Mouse (Mus musculus) large intestine, adult 2 months (tissue): ENCODE results near the gene Tom1l1. TPM values are rescaled to one million over a fixed set of nuclear protein-coding genes. Genes with fewer than 3 reads are reported as not detected.

ENCODE experiments used
- DNase-seq: peaks from one replicate; pipeline ENCODE4 v3.0.0-alpha.2; 2012; ENCODE audit warnings: low read depth, low spot score
- WGBS: fragments of 180-500 bp; shearing (Covaris S2); methylation state at CpG from one replicate; pipeline ENCODE4 v1.1.7; 2018; 5-methylcytosine and 5-hydroxymethylcytosine counted together
- polyA plus RNA-seq: library from polyadenylated mRNA; depleted of rRNA; stranded (reverse); fragments of >200 nt; gene quantifications from 2 replicates; pipeline ENCODE4 v1.2.3, GENCODE M21; 2012; rRNA removed

Gene Tom1l1
- polyA plus RNA-seq, 1 experiment = 11.5 TPM

DNA sequence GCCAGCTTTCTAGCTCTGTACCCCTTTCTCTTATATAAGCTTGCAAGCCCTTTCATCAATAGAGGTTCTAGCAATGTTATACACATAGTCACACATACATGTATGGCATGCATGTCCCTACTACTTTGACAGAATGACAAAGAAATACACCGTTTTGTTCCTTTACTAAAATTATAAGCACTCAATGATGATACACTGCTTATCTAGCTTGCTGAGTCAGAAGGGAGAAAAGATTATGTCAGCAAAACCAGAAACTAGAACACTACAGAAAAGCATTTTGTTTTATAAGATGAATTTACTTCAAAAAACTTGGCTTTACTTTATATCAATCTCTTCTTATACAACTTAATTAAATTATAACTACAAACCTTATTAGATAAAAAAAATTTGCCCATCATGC, 63.0 kb downstream of the Tom1l1 start:
- WGBS = 66% methylated on average over 1 of the region's 1 CpGs
- no peak for DNase-seq

DNA sequence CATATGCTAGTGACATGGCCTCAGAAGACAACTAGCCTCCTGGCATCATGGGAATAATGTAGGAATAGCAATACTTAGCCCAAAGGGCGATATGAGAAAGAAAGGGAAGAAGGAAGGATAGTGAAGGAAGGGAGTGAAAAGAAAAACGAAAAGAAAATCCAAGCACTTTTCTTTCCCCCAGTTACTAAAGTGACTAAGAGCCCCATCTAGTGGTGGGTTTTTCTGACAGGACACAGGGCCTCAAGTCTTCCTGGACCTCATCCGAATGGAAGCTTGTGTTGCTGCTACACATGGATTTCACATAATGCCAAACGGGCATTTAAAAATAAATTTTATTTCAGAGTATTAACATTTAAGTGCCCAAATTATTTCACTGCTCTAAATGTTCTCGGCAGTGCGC, 64.7 kb downstream of the Tom1l1 start:
- peak; percentile 29 for DNase-seq
- 36% methylated on average over 6 of the region's 6 CpGs for WGBS

DNA sequence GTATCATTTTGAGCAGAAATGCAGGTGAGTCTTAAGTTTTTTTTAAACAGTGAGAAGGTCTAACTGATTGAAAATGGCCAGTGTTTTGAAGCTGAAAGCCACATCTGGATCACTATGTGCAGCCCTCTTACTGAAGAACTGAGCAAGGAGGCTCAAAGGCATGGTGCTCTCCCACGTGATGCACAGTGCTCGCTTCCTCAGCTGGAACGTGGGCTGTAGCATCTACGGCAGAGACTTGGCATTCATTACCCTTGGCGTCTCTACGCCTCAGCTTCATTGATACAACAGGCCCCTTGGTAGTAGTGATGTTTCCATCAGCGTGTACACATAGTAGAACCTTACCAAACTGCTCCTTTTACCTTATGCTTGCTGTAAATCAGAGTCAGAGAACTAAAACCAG, 65.7 kb downstream of the Tom1l1 start:
- 85% methylated on average over 7 of the region's 7 CpGs for WGBS
- DNase-seq = no peak

DNA sequence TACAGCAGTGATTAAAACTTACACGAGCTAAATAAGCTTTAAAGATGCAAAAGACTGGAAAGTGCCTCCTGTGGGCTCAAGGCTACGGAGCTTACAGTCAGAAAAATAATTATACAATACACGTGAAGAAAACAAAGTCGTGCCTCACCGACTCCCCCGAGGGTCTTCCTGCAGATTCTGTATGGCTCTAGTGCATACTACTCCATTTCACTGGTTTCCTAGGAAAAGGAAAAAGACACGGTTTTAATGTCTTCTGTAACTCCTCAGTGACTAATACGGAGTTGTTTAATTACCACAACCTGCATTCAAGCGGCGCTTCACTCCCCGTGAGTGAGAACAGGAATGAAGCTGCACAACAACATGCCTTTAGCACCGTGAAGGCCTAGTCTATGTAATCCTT, 66.1 kb downstream of the Tom1l1 start:
- 87% methylated on average over 12 of the region's 12 CpGs for WGBS

DNA sequence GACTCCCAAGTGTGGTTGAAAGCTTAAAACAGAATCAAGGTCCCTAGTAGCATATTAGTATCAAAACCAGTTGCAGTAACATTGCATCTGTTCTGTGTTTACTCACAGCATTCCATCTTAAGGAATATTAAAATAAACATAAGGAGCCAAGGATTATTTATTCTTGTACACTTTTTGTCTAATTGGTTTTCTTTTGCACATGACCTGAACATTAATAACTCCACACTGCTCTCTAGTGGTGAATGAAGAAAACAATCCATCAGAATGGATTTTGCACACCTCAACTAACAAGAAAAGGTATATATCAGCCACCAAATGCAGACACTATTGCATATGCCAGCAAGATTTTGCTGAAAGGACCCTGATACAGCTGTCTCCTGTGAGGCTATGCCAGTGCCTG, 71.7 kb downstream of the Tom1l1 start:
- peak; percentile 7 for DNase-seq

More for the DNA sequence above, 66.1 kb downstream of the Tom1l1 start:
- DNase-seq = no peak

DNA sequence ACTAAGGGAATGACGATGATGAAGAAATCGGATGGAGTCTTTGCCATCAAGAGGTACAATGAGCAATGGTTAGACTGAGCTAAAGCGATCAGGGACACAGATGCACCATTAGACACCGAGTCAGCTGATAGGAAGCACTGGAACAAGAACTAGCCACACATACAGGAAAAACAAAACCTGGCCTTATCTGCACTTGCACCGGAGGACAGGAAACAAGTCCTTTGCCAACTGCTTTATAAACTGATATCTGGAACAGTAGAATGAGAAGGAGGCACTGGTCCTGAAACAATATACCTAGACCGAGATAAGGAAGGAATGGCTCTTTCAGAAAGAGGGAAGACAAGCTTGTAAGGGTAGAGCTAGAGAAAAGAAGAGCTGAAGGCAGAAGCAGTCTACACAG, 73.4 kb downstream of the Tom1l1 start:
- WGBS = 69% methylated on average over 6 of the region's 6 CpGs
- no peak for DNase-seq

DNA sequence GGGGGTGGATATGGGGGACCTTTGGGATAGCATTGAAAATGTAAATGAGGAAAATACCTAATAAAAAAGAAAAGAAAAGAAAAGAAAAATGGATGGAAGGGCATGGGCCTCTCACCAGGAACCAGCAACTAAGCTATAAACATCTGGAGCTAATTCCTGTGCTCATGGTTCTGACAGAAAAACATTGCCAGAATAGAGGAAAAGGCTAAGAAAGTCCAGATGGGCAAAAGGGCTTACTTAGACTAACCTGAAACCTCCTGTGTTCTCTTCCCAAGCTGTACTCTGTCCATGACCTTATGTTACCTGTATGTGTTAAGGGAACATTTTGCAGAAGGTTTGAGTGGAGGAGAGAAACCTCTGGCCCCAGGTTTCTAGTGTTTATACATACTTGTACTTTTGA, 76.0 kb downstream of the Tom1l1 start:
- DNase-seq = no peak

DNA sequence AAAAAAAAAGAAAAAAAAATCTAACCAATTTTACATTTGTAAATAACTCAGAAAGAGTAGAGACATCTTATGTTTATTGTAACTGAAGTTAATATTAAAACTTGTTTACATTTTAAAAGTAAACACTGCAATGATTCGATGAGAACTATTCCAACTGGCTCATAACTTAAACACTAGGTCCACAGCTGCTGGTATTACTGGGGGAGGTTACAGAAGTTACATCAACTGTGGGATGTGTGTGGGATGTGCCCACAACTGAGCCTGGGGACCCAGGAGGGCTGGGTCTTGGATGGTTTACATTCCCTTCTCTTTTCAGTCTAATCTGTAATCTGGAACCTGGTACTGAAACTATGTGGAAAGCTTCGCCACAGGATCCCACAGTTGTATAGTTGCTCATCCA, 85.1 kb downstream of the Tom1l1 start:
- 51% methylated on average over 2 of the region's 2 CpGs for WGBS
- no peak for DNase-seq

DNA sequence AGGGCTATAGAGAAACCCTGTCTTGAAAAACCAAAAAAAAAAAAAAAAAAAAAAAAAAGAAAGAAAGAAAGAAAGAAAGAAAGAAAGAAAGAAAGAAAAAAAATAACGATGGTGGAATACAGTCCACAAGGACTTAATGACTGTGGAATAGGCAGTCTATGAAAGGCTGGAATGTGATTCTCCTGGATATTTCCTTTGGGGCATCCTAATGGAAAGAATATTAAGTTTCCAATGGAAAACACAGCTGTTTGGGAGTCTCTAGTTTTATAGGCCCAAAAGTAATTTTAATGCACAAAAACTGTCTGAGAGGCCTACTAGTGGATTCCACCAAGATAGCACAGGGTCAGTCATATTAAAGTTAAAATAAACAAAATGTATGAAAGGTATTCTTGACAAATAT, 92.3 kb downstream of the Tom1l1 start:
- no peak for DNase-seq
- WGBS = 79% methylated on average over 1 of the region's 1 CpGs

Other genes with a start within 250 kb of the Tom1l1 start
- gene Stxbp4, start 50.3 kb downstream of the Tom1l1 start, polyA plus RNA-seq = 0.37 and 0.96 TPM in 2 replicates
- 8.3 and 14.0 TPM in 2 replicates for gene Cox11, start 50.2 kb downstream of the Tom1l1 start, polyA plus RNA-seq